Mouse (Mus musculus): ENCODE results near the gene Asic4. TPM values are rescaled to one million over a fixed set of nuclear protein-coding genes. Genes with fewer than 3 reads are reported as not detected.

The Asic4 gene
- polyA plus RNA-seq, 1 experiment from 2014 or later = 1.3 TPM

GRCm38 (mm10) chr1:75441471-75441996, 8.7 kb upstream of the Asic4 start:
- Histone ChIP-seq H3K27me3 (ENCODE audit: control insufficient read depth, insufficient read depth, low read length) (peaks cover 7% of the 10 kb centered on the region), H3K9ac (ENCODE audit: low read length) (no peak overlapping the region), H3K9me3 (replicated peaks; ENCODE audit: control insufficient read depth, low read length) (no peaks in the 10 kb centered on the region), H3K4me3 (replicated peaks; ENCODE audit: low read length) (no peak overlapping the region), H3K36me3 (ENCODE audit: control insufficient read depth, insufficient read depth, low read length) (no peaks in the 10 kb centered on the region), H3K4me2 (ENCODE audit: low read depth, low read length) (no peak overlapping the region), H3K27ac (ENCODE audit: low read length) (no peak overlapping the region), H3K4me1 (ENCODE audit: control insufficient read depth, insufficient read depth, low read length) (peaks cover 22% of the 10 kb centered on the region)
- WGBS = 88% methylated on average over 15 of the region's 15 CpGs
- ATAC-seq (ENCODE audit: insufficient read depth, low FRiP score) = no peak

GRCm38 (mm10) chr1:75442171-75442570, 8.1 kb upstream of the Asic4 start:
- Histone ChIP-seq H3K27me3 (ENCODE audit: control insufficient read depth, insufficient read depth, low read length) (peaks cover 11% of the 10 kb centered on the region), H3K9me3 (replicated peaks; ENCODE audit: control insufficient read depth, low read length) (no peaks in the 10 kb centered on the region), H3K4me2 (ENCODE audit: low read depth, low read length) (no peak overlapping the region), H3K36me3 (ENCODE audit: control insufficient read depth, insufficient read depth, low read length) (no peaks in the 10 kb centered on the region), H3K4me1 (ENCODE audit: control insufficient read depth, insufficient read depth, low read length) (peaks cover 23% of the 10 kb centered on the region), H3K27ac (ENCODE audit: low read length) (no peak overlapping the region), H3K4me3 (replicated peaks; ENCODE audit: low read length) (no peak overlapping the region), H3K9ac (ENCODE audit: low read length) (no peak overlapping the region)
- no peak for ATAC-seq (ENCODE audit: insufficient read depth, low FRiP score)
- WGBS = 76% methylated on average over 9 of the region's 9 CpGs

GRCm38 (mm10) chr1:75442811-75443210, 7.4 kb upstream of the Asic4 start:
- WGBS = 60% methylated on average over 8 of the region's 8 CpGs
- H3K4me1 ChIP-seq (ENCODE audit: control insufficient read depth, insufficient read depth, low read length) = peaks cover 29% of the 10 kb centered on the region

DNA sequence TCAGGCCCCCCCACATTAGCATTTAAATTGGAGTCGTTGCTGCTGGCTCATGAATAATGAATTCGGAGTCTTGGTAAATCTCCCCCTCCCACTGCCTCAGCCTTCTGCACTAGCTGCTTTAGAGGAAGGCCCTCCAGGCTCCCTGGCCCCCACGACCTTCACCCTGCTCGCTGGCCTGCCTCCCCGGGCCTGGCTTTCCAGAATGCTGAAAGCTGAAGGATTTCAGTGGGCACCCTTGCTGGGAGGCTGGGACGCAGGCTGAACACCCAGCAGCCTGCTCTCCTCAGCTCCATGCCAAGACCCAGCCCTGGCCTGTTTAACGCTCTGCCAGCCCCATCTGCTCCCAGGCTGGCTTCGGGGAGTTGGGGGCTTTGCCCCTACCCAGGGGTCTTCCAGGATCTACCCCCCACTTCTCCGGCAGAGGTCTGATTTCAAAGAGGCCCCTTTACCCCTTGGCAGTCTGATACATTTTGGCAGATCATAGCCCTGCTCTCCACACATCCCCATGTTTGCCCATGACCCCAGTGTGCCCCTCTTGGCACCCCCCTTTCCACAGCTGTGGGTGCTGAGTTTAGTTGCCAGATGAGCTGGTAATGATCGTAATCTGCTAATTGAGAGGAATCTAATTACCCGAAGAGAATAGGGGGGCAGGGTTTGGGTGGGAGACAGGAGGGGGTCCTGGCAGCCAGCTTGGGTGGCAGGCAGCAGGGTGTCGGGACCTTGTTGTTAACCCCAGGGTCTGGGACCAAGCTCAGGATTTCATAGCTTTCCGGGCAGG, 6.8 kb upstream of the Asic4 start:
- H3K9ac ChIP-seq (ENCODE audit: low read length) = no peak overlapping the region

More at GRCm38 (mm10) chr1:75442811-75443210, 7.4 kb upstream of the Asic4 start:
- no peak overlapping the region for H3K4me3 ChIP-seq (replicated peaks; ENCODE audit: low read length)
- no peaks in the 10 kb centered on the region for H3K36me3 ChIP-seq (ENCODE audit: control insufficient read depth, insufficient read depth, low read length)
- H3K4me2 ChIP-seq (ENCODE audit: low read depth, low read length) = no peak overlapping the region
- peaks cover 17% of the 10 kb centered on the region for H3K27me3 ChIP-seq (ENCODE audit: control insufficient read depth, insufficient read depth, low read length)
- H3K9me3 ChIP-seq (replicated peaks; ENCODE audit: control insufficient read depth, low read length) = no peaks in the 10 kb centered on the region
- no peak overlapping the region for H3K27ac ChIP-seq (ENCODE audit: low read length)
- no peak for ATAC-seq (ENCODE audit: insufficient read depth, low FRiP score)
- H3K9ac ChIP-seq (ENCODE audit: low read length) = no peak overlapping the region

GRCm38 (mm10) chr1:75444208-75444607, 6.0 kb upstream of the Asic4 start:
- WGBS = 46% methylated on average over 3 of the region's 3 CpGs
- H3K4me1 ChIP-seq (ENCODE audit: control insufficient read depth, insufficient read depth, low read length) = peaks cover 38% of the 10 kb centered on the region
- H3K9me3 ChIP-seq (replicated peaks; ENCODE audit: control insufficient read depth, low read length) = no peaks in the 10 kb centered on the region
- no peaks in the 10 kb centered on the region for H3K36me3 ChIP-seq (ENCODE audit: control insufficient read depth, insufficient read depth, low read length)
- H3K9ac ChIP-seq (ENCODE audit: low read length) = no peak overlapping the region
- ATAC-seq (ENCODE audit: insufficient read depth, low FRiP score) = no peak
- H3K27me3 ChIP-seq (ENCODE audit: control insufficient read depth, insufficient read depth, low read length) = peaks cover 27% of the 10 kb centered on the region
- H3K27ac ChIP-seq (ENCODE audit: low read length) = no peak overlapping the region
- H3K4me3 ChIP-seq (replicated peaks; ENCODE audit: low read length) = no peak overlapping the region
- H3K4me2 ChIP-seq (ENCODE audit: low read depth, low read length) = no peak overlapping the region

More for the DNA sequence above, 6.8 kb upstream of the Asic4 start:
- Histone ChIP-seq H3K27ac (ENCODE audit: low read length) (no peak overlapping the region), H3K4me3 (replicated peaks; ENCODE audit: low read length) (no peak overlapping the region), H3K27me3 (ENCODE audit: control insufficient read depth, insufficient read depth, low read length) (peaks cover 20% of the 10 kb centered on the region), H3K9me3 (replicated peaks; ENCODE audit: control insufficient read depth, low read length) (no peaks in the 10 kb centered on the region), H3K4me1 (ENCODE audit: control insufficient read depth, insufficient read depth, low read length) (peaks cover 35% of the 10 kb centered on the region), H3K36me3 (ENCODE audit: control insufficient read depth, insufficient read depth, low read length) (no peaks in the 10 kb centered on the region), H3K4me2 (ENCODE audit: low read depth, low read length) (no peak overlapping the region)
- WGBS = 54% methylated on average over 13 of the region's 13 CpGs
- ATAC-seq (ENCODE audit: insufficient read depth, low FRiP score) = no peak

DNA sequence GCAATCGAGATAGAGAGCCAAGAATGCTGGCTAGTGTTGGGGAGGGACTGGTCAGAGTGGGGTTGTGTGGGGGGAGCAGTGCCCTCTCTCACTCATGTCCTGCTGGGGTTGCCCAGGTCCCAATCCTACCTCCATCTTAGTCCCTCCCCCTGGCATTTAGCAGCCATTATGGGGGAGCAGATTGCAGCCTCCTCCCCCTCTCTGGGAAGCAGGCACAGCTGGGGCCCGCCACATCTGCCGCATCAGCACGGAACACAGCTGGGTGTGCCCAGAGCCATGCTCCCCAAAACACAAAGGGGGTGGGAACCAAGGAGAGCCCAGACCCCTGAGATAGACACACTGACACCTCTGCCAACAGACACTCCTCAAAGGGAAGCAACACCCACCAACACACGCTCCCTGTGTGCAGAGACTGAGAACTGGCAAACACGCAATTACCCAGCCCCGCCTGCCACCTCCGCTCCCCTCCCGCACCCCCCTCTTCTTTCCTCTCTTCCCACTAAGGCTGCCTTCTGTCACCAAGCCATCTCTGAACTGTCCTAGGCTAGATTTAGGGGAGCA, 5.0 kb upstream of the Asic4 start:
- Histone ChIP-seq H3K36me3 (ENCODE audit: control insufficient read depth, insufficient read depth, low read length) (no peaks in the 10 kb centered on the region), H3K27me3 (ENCODE audit: control insufficient read depth, insufficient read depth, low read length) (peaks cover 35% of the 10 kb centered on the region), H3K4me1 (ENCODE audit: control insufficient read depth, insufficient read depth, low read length) (peaks cover 42% of the 10 kb centered on the region), H3K9ac (ENCODE audit: low read length) (peak overlapping the region; percentile 35; the same call in 1 of the 2 replicates), H3K4me3 (replicated peaks; ENCODE audit: low read length) (no peak overlapping the region), H3K9me3 (replicated peaks; ENCODE audit: control insufficient read depth, low read length) (no peaks in the 10 kb centered on the region), H3K4me2 (ENCODE audit: low read depth, low read length) (no peak overlapping the region), H3K27ac (ENCODE audit: low read length) (no peak overlapping the region)
- ATAC-seq (ENCODE audit: insufficient read depth, low FRiP score) = no peak
- WGBS = 19% methylated on average over 9 of the region's 9 CpGs

GRCm38 (mm10) chr1:75445751-75446611, 4.3 kb upstream of the Asic4 start:
- ATAC-seq (ENCODE audit: insufficient read depth, low FRiP score) = peak; percentile 7; the same call in 1 of the 2 replicates
- Histone ChIP-seq H3K9me3 (replicated peaks; ENCODE audit: control insufficient read depth, low read length) (no peaks in the 10 kb centered on the region), H3K4me3 (replicated peaks; ENCODE audit: low read length) (peak overlapping the region; percentile 9), H3K4me2 (ENCODE audit: low read depth, low read length) (peak overlapping the region; percentile 45), H3K27ac (ENCODE audit: low read length) (no peak overlapping the region), H3K9ac (ENCODE audit: low read length) (peak overlapping the region; percentile 35; the same call in 1 of the 2 replicates), H3K27me3 (ENCODE audit: control insufficient read depth, insufficient read depth, low read length) (peaks cover 43% of the 10 kb centered on the region), H3K36me3 (ENCODE audit: control insufficient read depth, insufficient read depth, low read length) (no peaks in the 10 kb centered on the region), H3K4me1 (ENCODE audit: control insufficient read depth, insufficient read depth, low read length) (peaks cover 49% of the 10 kb centered on the region)
- 2% methylated on average over 22 of the region's 22 CpGs for WGBS

- Histone ChIP-seq H3K4me2 (ENCODE audit: low read depth, low read length) (peak overlapping the region; percentile 45; the same call in 1 of the 2 replicates), H3K9ac (ENCODE audit: low read length) (peak overlapping the region; percentile 52), H3K36me3 (ENCODE audit: control insufficient read depth, insufficient read depth, low read length) (no peaks in the 10 kb centered on the region), H3K4me3 (replicated peaks; ENCODE audit: low read length) (no peak overlapping the region; the same call in 1 of the 2 replicates), H3K9me3 (replicated peaks; ENCODE audit: control insufficient read depth, low read length) (no peaks in the 10 kb centered on the region), H3K27me3 (ENCODE audit: control insufficient read depth, insufficient read depth, low read length) (peaks cover 49% of the 10 kb centered on the region), H3K27ac (ENCODE audit: low read length) (no peak overlapping the region), H3K4me1 (ENCODE audit: control insufficient read depth, insufficient read depth, low read length) (peaks cover 49% of the 10 kb centered on the region)
- ATAC-seq (ENCODE audit: insufficient read depth, low FRiP score) = no peak
- 11% methylated on average over 20 of the region's 20 CpGs for WGBS
Measured at GRCm38 (mm10) chr1:75446656-75447055, 3.6 kb upstream of the Asic4 start.
